Mouse (Mus musculus) small intestine, adult 2 months (tissue): Measurements from ENCODE around the gene T.
"Not testable (repeated sequence)": the region's sequence is repeated elsewhere in the genome, so short reads cannot be mapped to it uniquely, and the experiment has no call there.

Source experiments
- CTCF ChIP-seq: fragments of 200-500 bp; IDR thresholded peaks from 2 replicates; pipeline ENCODE4 v1.5.1; 2012; ENCODE audit warnings: low read depth, mild to moderate bottlenecking, control low read depth, inconsistent platforms, low read length, moderate library complexity, mixed read lengths; ENCODE audit not compliant: insufficient replicate concordance, insufficient read length; ENCODE audit errors: extremely low read depth
- POLR2A ChIP-seq: fragments of 200-500 bp; IDR thresholded peaks from 2 replicates; pipeline ENCODE4 v1.6.1; 2012; ENCODE audit warnings: low read depth, mild to moderate bottlenecking, control low read depth, inconsistent platforms, low read length, moderate library complexity

DNA sequence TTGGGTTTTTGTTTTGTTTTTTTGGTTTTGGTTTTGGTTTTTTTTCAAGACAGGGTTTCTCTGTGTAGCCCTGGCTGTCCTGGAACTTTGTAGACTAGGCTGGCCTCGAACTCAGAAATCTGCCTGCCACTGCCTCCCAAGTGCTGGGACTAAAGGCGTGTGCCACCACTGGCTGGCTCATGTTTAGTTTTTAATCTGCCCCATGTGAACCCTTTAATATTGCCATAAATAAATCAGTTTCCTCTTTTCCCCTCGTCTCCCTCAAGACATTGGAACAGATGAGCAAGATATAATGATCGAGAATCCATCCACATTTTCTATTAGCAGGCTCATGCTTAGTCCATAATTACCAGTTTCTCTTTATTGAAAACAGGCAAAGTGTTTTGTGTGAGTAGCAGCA, 26.2 kb upstream of the T start:
- TF ChIP-seq CTCF, POLR2A: not testable (repeated sequence)
